Mouse (Mus musculus): Measurements from ENCODE around the gene Tmem216.
"Not testable (repeated sequence)": the region's sequence is repeated elsewhere in the genome, so short reads cannot be mapped to it uniquely, and the experiment has no call there.

Gene Tmem216

DNA sequence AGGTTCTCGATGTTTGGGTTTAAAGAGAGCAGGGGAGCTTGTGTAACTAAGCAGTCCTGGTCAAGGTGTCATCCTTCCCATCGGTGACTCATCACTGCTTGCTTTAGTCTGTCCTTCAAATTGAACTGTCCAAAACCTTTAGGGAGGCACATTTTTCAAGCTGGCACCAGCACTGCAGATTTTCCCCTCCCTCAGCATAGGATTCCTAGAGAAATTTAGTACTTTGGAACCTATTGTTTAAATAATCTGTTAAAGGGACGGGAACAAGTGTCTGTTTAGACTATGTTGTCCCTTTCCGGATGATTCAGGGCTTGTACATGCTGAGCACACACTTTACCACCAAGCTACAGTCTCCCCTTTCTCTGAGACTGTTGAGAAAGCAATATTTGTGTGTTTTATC lies 9.2 kb upstream of the Tmem216 start:
- DNase-seq (ENCODE audit: low read depth): peak; percentile 47

DNA sequence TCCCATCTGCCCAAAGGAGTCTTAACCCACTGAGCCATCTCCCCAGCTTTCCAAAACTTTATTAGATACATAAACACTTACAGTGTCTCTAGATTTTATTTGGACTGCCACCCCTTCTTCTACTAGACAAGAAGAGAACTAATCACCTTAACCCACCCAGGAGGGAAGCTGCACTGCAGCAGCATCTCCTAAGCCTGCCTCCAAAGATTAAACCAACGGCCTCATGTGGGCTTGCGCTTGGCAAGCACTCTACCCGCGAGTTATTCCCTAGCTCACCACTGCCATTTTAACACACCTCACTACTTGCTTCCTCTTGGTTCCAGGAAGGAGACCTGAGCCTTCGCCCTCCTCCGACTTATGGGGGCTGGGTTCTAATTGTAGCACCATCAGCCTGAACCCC lies 8.2 kb upstream of the Tmem216 start:
- DNase-seq (ENCODE audit: low read depth): no peak

DNA sequence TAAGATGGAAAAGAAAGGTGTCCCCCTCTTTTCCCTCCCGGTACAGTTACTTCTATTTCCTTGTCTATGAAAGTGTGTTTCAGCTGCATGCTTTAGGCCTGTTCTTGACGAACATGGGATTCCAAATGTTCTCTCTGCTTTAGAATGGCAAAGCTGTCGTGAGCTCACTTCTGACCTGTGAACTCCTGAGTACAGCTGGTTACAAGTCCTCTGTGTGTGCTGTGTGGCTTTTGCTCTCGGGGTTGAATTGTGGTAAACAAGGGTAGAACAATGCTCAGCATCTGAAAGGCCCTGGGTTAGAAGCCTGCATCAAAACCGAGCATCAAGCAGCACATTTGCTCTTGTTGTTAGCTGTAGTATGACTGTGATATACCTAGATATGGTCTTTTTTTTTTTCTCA lies 6.3 kb upstream of the Tmem216 start:
- peak; percentile 57 for DNase-seq (ENCODE audit: low read depth)

DNA sequence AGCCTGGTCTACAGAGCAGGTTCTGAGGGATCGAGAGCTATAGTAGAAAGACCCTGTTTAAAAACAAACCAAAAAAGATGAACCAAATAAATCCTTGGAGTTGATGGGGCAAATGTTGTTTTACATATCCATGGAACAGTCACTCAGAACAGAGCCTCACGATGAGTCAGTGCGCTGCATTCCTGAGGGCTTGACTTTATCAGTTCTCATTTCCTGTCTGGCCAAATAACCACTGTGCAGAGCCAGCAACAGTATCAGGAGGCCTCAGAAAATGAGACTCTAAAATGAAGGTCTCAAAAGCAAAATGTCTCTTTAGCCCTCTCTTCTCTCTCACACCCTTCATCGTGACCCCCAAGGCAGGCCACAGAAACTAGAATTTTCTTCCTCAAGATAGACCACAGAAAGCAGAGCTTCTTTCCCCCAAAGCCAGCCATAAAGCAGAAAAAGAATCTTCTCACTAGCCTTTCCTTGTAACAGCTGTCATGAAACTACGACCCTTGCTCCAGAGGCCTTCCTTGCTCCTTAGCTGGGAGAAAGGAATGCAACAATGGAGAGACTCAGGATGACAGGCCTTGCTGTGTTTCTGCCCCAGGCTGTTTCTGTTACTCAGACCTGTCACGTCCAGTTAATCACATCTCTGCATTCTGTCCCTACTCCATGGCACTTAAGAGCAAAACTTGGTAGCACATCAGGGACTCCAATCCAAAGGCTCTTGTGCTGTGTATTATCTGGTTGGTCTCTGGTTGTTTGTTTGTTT lies 5.7 kb upstream of the Tmem216 start:
- DNase-seq (ENCODE audit: low read depth): peak; percentile 91

DNA sequence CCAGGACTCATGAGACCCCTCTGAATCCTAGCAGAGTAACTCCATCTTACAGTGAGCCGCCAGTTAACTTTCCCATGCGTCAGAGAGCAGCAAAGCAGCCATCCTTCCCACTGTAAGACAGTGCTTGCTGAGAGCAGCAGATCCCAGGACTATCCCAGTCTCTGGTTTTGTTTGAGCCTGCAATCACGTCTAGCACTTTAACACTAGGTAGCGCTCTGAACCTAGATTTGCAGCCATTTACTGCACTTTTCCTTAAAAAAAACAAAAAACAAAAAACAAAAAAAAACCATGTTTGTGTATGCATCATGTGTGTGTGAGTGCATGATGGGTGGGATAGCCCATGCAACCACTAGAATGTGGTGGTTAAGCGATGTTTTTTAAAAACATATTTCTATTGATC lies 4.1 kb upstream of the Tmem216 start:
- peak; percentile 89 for DNase-seq (ENCODE audit: low read depth)

DNA sequence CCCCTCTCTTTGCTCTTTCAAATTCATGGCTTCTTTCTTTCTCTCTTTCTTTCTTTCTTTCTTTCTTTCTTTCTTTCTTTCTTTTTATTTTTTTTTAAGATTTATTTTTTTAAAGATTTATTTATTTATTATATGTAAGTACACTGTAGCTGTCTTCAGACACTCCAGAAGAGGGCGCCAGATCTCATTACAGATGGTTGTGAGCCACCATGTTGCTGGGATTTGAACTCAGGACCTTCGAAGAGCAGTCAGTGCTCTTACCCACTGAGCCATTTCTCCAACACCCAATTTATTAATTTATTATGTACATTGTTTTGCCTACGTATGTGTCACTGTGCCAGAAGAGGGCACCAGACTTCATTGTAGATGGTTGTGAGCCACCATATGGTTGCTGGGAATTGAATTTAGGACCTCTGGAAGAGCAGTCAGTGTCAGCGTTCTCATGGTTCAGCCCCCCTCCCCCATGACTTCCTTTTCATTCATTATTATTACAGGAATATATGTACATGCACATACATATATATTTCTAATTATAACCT lies 1.9 kb upstream of the Tmem216 start:
- DNase-seq (ENCODE audit: low read depth): not testable (repeated sequence)

DNA sequence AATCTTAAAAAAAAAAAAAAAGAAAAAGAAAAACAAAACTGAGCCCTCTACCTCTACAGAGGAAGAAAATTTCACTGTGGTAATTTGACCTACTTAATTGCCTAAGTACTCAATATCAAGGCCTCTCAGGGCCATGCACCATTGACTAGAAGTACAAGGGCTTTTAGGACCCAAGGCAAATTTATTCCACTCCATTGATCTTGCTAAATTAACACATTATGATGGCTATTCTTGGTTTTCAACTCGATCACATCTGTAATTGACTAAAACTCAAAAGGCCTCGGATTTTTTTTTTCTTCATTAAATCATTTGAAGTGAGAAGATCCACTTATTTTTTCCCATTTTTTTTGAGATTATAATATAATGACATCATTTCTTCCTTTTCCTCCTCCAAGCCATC lies 1.4 kb upstream of the Tmem216 start:
- DNase-seq (ENCODE audit: low read depth): no peak

DNA sequence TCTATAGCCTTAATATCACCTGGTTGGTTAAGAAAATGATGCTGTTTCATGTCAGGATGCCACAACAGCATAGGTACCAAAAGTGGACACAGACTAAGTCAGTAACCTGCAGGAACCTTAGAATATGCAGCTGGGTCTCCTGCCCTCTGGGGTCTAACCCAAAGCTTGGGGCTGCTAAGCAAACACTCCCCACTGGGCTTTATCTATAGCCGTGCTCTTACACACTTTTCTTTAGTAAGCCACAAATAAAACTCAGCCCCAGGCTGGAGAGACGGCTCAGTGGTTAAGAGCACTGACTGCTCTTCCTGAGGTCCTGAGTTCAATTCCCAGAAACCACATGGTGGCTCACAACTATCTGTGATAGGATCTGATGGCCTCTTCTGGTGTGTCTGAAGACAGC lies 963 bp upstream of the Tmem216 start:
- DNase-seq (ENCODE audit: low read depth): no peak

DNA sequence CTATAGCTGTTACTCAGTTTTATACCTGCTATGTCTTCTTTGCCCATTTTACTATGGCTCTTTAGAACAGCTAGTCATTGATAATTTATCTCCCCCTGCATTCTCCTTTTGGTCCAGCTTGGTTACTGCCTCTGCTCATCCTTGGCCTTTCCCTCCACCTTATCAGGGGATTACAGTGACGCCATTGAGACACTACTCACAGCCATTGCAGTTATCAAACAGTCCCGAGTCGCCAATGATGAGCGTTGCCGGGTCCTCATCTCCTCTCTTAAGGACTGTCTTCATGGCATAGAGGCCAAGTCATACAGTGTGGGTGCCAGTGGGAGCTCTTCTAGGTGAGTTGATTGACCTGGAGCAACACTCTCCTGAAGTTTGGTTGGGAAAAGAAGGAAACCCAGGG lies 16.6 kb downstream of the Tmem216 start:
- no peak for DNase-seq (ENCODE audit: low read depth)

DNA sequence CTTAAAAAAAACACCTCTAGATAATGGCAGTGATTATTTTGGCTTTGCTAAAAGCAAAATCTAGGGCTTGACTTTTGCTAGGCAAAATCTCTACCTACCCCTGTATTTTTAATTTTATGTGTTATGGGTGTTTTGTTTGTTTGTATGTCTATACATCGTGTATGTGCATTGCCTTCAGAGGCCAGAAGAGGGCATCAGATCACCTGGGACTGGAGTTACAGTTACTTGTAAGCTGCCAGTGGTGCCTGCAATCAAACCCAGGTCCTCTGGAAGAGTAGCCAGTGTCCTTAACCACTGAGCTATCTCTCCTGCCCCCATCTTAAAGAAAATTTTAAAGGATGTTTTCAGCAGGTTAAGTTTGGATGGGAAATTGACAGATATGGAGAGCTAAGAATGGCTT lies 26.0 kb downstream of the Tmem216 start:
- no peak for DNase-seq (ENCODE audit: low read depth)

DNA sequence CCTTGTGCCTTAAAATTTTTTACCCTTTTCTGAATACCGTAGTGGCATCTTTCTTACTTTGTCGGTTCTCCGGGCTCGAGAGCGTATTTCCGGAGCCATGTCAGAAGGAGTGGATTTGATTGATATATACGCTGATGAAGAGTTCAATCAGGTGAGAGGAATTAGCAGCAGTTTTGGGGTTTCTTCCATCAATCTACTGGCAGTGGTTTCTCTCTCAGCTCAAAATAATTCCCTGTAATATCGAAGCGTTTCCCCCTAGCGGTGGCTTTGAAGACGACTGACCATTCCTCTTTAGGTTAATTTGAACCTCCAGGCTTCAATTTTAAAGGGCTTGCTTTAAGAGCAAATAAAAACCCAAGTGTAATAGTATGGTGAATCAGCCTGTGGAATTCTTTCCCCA lies 30.1 kb downstream of the Tmem216 start, which contains the start of gene Sdhaf2:
Gene Sdhaf2, minus strand, starts transcription at position 233 of the 400 bp plus-strand sequence.
- DNase-seq (ENCODE audit: low read depth): peak; percentile 76

DNA sequence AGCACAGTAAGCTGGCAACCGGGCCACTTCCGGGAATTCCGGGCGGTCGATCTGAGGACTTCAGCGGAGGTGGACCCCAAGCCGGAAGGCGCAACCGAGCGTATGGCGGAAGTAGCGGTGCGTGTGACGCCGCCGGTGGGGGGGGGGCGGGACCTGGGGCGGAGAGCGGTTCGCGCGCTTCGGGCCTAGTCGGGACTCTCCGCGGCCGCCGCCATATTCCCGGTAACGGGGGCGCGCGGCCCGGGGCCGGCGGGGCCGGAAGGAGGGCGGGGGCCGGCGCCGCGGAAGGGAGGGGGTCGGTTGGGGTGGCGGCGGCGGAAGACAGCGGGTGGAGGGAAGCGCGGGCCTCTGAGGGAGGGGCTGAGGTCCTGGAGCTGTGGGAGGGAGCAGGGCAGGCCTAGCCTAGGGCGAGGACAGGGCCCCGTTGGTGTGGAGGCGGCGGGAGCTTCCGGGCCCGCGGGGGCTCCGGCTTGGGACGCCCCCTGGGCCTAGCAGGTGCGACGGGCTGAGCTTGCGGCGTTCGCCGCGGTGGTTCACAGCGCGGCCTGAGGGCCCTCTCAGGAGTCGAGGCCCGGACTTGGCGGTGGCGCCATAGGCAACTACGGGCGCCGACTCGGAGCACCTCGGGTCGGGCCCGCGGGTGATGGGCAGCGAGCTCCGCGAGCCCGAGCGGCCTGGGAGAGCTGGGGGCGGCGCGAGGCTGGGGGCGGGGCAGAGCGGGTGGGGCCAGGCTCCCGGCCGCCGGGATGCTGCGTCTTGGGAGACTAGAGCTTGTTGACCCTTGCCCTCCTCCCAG lies 30.7 kb downstream of the Tmem216 start, which contains the start of gene Cpsf7:
Gene Cpsf7, plus strand, starts transcription at position 161 of the 796 bp plus-strand sequence.
- DNase-seq (ENCODE audit: low read depth): peak; percentile 96

DNA sequence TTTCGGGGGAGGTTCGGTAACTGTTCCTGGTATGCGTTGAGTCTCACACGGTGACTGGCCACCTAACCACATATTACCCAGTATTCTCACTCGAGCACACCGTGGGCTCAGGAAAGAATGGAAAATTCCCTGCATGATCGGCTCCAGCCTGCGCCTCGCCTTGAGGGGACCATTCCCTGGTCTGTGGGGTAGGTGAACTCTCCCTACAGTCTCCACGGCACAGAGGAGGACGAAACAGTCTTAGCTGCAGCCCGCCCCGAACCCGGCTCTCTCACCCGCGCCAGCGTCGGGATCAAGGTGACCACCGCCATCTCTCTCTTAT lies 31.3 kb downstream of the Tmem216 start:
- DNase-seq (ENCODE audit: low read depth): no peak

DNA sequence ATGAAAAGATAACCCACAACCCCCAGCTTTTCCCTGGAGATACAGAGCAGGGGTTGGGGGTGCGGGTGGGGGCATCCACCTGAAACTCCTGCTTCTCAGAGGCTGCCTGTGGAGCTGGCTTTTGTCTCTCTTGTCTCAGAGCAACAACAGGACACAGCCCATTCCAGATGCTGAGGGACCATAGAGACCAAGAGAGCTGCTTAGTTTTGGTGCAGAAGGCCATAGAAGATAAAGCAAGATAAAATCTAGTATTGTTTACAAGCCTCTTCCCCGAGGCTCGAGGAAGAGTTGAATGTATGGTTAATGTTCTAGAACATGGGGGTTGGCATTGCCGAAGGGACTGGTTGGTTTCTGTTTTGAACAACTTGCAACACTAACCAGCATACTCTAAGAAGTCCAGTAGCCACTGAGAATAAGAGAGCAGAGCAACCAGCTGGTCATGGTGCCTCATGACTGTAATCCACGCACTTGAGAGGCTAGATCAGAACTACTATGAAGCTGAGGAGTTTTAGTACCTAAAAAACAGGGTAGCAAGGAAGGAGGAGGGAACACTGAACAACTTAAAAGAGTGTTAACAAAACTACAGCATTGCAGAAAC lies 32.5 kb downstream of the Tmem216 start:
- DNase-seq (ENCODE audit: low read depth): no peak

DNA sequence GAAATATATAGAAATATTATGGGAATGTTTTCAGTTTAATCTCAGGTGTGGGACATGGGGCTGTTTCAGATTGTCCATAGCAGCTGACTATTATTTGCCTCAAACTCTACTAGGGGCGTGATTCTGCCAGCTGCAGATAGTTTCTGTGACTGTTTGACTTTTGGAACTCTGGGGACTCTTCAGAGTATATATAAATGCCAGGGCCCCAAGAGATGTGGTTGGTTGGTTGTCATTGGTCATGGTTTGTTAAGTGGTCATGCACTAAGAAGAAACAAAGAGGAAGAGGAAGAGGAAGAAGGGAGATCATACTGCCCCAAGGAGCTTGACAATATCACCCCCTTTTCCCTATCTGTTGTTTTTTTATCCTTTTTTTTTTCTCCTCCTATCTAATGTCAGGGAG lies 34.1 kb downstream of the Tmem216 start:
- DNase-seq (ENCODE audit: low read depth): no peak

DNA sequence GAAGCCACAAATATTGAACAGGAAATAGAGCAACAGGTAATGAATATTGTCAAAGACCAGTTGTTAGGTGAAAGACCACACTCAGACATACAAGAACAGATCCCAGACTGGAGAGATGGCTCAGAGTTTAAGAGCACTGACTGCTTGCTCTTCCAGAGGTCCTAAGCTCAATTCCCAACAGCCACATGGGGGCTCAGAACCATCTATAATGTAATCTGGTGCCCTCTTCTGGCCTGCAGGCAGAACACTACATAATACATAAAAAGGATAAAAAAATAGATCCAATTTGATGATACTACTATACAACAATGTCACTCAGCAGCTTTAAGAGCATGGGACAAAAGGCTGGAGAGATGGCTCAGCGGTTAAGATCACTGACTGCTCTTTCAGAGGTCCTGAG lies 35.7 kb downstream of the Tmem216 start:
- peak; percentile 74 for DNase-seq (ENCODE audit: low read depth)

DNA sequence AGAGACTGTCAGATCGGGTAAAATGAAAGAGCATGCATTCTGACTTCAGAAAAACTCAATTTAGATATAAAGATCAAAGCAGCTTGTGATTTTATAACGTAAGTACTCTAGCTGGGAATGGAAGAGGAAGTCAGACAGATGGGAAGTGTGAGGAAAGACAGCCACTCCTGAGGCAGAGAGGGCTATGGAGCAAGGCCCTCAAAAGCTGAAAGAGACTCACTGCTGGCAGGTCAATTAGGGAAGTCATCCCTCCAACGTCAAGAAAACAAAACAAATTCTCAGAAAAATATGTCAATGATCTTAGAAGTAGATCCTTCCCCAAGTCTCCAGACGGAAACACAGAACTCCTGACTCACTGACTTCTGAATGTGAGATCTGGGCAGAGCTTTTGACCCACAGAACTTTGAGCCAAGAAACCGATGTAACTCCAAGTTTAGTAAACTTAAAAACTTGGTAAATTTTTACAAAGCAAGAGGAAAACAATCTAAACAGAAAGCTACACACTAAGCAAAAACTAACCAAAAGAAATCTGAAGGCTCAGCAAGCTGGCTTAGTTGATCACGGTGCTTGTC lies 45.2 kb downstream of the Tmem216 start:
- peak; percentile 38 for DNase-seq (ENCODE audit: low read depth)

DNA sequence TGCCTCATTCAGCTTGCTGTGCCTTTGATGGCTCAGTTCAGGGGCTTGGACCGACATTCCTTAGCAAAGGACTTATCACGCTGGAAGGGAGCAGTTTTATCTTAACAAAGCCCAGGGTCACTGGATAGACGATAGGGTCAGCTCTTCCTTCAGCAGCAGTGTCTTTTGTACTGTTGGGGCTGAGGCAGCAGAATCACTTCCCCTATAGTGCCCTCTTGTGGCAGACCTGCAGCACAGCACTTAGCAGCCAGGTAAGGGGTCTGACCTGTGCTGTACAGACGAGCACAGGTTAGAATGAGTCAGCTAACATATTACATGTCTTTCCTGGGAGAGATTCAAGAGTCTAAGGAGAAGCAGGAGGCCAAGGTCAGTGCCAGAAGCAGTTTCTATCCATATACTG lies 53.5 kb downstream of the Tmem216 start:
- DNase-seq (ENCODE audit: low read depth): peak; percentile 71

DNA sequence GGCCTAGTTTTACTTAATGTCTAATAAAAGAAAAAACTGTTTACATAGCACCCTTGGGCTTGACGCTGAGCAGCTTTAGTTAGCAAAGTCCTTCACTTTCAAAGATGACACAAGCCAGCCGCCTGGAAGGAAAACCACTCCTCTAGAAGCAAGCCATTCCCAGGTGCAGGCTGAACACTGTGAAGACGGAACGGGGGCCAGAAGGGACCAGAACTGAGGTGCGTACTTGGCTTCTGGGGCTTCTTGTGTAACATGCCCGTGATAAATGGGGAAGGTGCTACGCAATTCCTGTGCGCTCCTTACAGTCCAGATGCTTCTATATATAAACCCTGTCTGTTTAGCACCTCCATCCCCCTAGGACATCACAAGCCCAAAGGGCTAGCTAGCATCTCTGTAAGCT lies 55.5 kb downstream of the Tmem216 start:
- DNase-seq (ENCODE audit: low read depth): no peak

DNA sequence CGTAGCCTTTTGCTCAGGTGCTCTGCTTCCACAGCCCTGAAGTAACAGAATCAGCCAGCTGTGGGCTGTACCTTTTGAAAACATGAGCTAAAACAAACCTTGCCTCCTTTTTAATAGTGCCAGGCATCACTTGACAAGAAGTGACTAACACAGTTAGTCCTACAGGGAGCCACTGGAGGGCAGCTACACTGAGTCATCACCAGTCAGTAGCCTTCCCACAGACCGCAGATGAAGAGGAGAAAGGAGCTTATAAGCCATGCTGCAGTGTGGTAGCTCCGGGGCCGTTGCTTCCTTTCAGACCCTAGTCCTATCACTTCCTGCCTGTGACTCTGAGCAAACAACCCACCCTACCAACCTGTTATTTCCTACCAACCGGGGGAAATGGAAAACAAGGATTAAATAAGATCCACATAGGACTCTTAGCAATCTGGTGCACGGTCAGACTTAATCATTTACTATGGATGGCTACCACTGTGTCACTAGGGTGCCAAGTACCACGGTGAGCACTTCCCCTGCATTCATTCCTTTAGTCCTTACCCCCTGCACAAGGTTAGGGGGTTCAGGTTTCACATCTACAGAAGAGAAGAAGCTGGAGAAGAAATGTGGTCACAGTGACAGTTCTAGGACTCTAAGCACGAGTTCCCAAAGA lies 58.4 kb downstream of the Tmem216 start:
- peak; percentile 80 for DNase-seq (ENCODE audit: low read depth)

DNA sequence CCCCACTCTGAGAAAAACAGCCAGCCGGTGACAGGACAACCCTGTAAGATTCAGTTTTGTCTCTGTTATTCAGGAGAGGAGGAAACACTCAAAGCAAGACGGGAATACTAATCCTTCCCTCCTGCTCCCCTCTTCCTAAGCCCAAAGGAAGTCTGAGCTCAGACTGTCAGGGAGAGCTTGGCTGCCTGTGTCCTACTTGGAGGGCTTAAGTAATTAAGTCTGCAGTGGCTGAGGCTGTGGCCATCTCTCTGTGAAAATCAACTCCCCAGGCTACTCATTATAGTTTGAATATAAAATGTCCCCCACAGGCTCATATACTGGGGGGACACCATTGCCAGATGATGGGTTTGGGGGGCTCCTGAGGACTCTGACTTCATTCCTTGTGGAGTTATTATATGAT lies 59.1 kb downstream of the Tmem216 start:
- no peak for DNase-seq (ENCODE audit: low read depth)

DNA sequence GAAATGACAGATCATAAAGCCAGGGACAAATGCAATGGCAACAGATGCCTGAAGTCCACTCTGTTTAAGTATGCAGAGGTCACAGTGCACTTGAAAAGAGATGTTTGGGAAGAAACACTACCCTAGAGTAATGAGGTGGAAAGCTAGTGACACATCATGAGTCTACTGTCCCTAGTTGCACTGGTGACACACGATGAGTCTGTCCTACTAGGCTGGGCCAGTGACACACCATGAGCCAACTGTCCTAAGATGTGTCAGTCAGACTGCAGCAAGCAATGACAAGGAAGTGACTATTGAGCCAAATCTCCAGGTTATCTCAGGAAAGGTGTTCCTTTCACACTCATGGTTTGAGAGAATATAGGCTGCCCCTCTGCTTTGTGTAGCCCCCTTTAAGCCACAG lies 60.4 kb downstream of the Tmem216 start:
- no peak for DNase-seq (ENCODE audit: low read depth)
